Mouse (Mus musculus) ES-E14 (cell line): Measurements from ENCODE around the gene Slc1a5. TPM values are rescaled to one million over a fixed set of nuclear protein-coding genes. Genes with fewer than 3 reads are reported as not detected.

Source experiments
- DNase-seq: peaks from one replicate; pipeline ENCODE4 v3.0.0-alpha.2; 2013; ENCODE audit warnings: low read depth, low spot score
- H3K27ac ChIP-seq: 2 replicates; pipeline ENCODE4 v1.5.1; 2012; ENCODE audit warnings: low read depth, mild to moderate bottlenecking, low read length, moderate library complexity, mixed read lengths; ENCODE audit not compliant: poor library complexity, insufficient read depth, severe bottlenecking
- H3K36me3 ChIP-seq: 2 replicates; pipeline ENCODE4 v1.6.1; 2012; ENCODE audit warnings: mild to moderate bottlenecking, low read length, moderate library complexity, mixed read lengths; ENCODE audit not compliant: control insufficient read depth, poor library complexity, insufficient read depth, severe bottlenecking
- H3K4me1 ChIP-seq, 2 experiments: fragments of 150-350 bp in 1 of 2; sonication (generic) in 1 of 2; 2 replicates each; pipeline ENCODE4 v1.6.1; 2012; ENCODE audit warnings: low read length in 2 of 2, mild to moderate bottlenecking in 1 of 2, mixed read lengths in 1 of 2; ENCODE audit not compliant: control insufficient read depth in 2 of 2, insufficient read depth in 2 of 2, poor library complexity in 1 of 2
- H3K4me3 ChIP-seq, 2 experiments: fragments of 150-350 bp in 1 of 2; sonication (generic) in 1 of 2; 2 replicates each; pipeline ENCODE4 v1.5.1; 2012; ENCODE audit warnings: low read length in 2 of 2, low read depth in 1 of 2, mild to moderate bottlenecking in 1 of 2, mixed read lengths in 1 of 2; ENCODE audit not compliant: insufficient read depth in 1 of 2, poor library complexity in 1 of 2, severe bottlenecking in 1 of 2
- H3K9ac ChIP-seq: 2 replicates; pipeline ENCODE4 v1.6.1; 2012; ENCODE audit warnings: low read depth, mild to moderate bottlenecking, low read length, mixed read lengths; ENCODE audit not compliant: poor library complexity, insufficient read depth, severe bottlenecking
- H3K9me3 ChIP-seq: fragments of 150-350 bp; sonication (generic); 2 replicates; pipeline ENCODE4 v1.6.1; 2012; ENCODE audit warnings: low read depth, mild to moderate bottlenecking, low read length; ENCODE audit not compliant: control insufficient read depth, insufficient read depth
- CHD2 ChIP-seq: IDR thresholded peaks from 2 replicates; pipeline ENCODE4 v1.6.1; 2014; ENCODE audit warnings: mild to moderate bottlenecking, low read depth, low read length, inconsistent platforms
- HCFC1 ChIP-seq: IDR thresholded peaks from 2 replicates; pipeline ENCODE4 v1.6.1; 2012; ENCODE audit warnings: low read length, inconsistent platforms, borderline replicate concordance; ENCODE audit not compliant: insufficient read depth
- MAFK ChIP-seq: IDR thresholded peaks from 2 replicates; pipeline ENCODE4 v1.6.1; 2014; ENCODE audit warnings: mild to moderate bottlenecking, low read depth, low read length, inconsistent platforms; ENCODE audit not compliant: insufficient read depth
- ZC3H11A ChIP-seq: IDR thresholded peaks from 2 replicates; pipeline ENCODE4 v1.6.1; 2012; ENCODE audit warnings: low read depth, mild to moderate bottlenecking, inconsistent platforms, low read length, borderline replicate concordance
- ZNF384 ChIP-seq: IDR thresholded peaks from 2 replicates; pipeline ENCODE4 v1.6.1; 2012; ENCODE audit warnings: low read depth, low read length, inconsistent platforms
- in situ Hi-C, 2 experiments: fragments of 600-800 bp; cut with MboI; formaldehyde crosslinking; loops; one replicate each; pipeline ENCODE4 v1.15.1; 2025; ENCODE audit warnings: low sequenced_read_pairs in 2 of 2, inconsistent platforms in 1 of 2; ENCODE audit not compliant: unreplicated experiment in 2 of 2
- total RNA-seq: library from RNA; depleted of rRNA; stranded (reverse); fragments of 300-350 nt; gene quantifications from 2 replicates; pipeline ENCODE4 v1.2.3, GENCODE M21; 2012

Gene Slc1a5
- total RNA-seq, 1 experiment = 72.0 TPM

DNA sequence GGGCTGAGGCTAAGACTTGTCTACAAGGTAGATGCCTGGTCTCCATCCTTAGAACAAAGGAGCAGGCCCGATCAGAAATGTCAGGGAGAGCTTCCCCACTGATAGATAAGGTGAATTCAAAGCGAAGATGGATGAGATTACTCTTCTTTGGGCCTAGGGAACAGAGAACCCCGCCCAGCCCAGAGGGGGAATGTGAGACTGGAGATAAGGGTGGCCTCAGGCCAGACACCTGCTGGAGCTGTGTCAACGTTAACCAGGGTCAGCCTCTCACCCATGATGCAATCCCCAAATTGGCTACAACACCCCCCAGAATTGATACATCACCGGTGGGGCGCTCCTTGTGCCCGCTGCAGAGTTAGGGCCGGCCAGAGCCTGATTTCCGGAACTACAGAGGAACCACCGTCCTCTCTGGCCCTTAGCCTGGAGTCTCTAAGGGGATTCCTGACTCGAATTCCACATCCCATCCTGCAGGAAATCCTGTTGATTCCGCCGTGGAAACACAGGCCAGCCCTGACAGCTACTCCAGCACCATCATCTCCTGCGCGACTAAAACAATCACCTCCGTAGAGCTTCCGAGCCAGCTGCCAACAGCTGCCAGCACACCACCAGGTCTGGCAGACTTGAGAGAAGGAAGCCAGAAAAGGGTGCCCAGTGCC lies 25.6 kb upstream of the Slc1a5 start:
- TF ChIP-seq MAFK (no peak), ZNF384 (no peak), ZC3H11A (no peak), CHD2 (no peak), HCFC1 (no peak)
- H3K27ac ChIP-seq = 0 out of 2 replicates have a peak overlapping the region, but pooled peaks have one; percentile 35
- H3K4me1 ChIP-seq = peaks cover 5 to 12% of the 10 kb centered on the region in 2 experiments
- peak overlapping the region; percentile 12 to 17; a peak in 2 of 4 replicates for H3K4me3 ChIP-seq
- no peaks in the 10 kb centered on the region for H3K9me3 ChIP-seq
- H3K9ac ChIP-seq = peak overlapping the region; percentile 41
- no peaks in the 10 kb centered on the region for H3K36me3 ChIP-seq
- in situ Hi-C loops = no loop called here
- no peak for DNase-seq

DNA sequence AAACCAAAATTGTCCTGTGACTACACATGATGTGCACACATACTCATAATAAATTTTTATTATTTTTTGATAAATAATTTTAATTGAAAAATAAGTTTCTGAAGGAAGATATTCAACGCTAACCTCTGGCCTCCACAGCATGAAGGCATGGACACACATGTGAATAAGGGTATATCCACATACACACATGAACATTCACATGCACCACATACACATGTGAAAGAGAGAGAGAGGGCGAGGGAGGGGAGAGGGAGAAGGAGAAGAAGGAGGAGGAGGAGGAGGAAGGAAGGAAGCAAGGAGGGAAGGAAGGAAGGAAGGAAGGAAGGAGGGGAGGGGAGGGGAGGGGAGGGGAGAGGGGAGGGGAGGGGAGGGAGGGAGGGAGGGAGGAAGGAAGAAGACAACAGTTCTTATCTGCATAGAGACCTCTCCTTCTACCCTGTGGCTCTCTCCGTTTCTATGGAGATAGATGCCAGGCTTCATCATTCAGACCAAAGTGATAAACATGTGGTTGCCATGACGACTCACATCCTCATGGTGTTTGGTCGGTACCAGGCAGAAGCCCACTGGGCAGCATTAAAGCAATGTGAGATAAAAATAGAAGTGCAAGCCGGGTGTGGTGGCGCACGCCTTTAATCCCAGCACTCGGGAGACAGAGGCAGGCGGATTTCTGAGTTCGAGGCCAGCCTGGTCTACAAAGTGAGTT lies 22.1 kb upstream of the Slc1a5 start:
- Histone ChIP-seq H3K27ac (no peak overlapping the region), H3K36me3 (no peaks in the 10 kb centered on the region), H3K4me3 (no peak overlapping the region), H3K9ac (no peak overlapping the region), H3K4me1 (peaks cover 2 to 14% of the 10 kb centered on the region in 2 experiments; a peak in 3 of 4 replicates), H3K9me3 (no peaks in the 10 kb centered on the region)
- in situ Hi-C loops = no loop called here
- no peak for DNase-seq
- TF ChIP-seq MAFK (no peak), ZNF384 (no peak), HCFC1 (no peak), CHD2 (no peak), ZC3H11A (no peak)

- Histone ChIP-seq H3K36me3 (no peaks in the 10 kb centered on the region), H3K27ac (no peak overlapping the region), H3K4me1 (peaks cover 2 to 12% of the 10 kb centered on the region in 2 experiments; a peak in 3 of 4 replicates), H3K4me3 (no peak overlapping the region), H3K9ac (no peak overlapping the region), H3K9me3 (no peaks in the 10 kb centered on the region)
- no peak for TF ChIP-seq CHD2
- no peak for TF ChIP-seq HCFC1
- TF ChIP-seq ZNF384 = no peak
- TF ChIP-seq ZC3H11A = no peak
- no peak for TF ChIP-seq MAFK
- no peak for DNase-seq
- in situ Hi-C loops = no loop called here
Observed at GRCm38 (mm10) chr7:16760292-16760691, 20.8 kb upstream of the Slc1a5 start.

DNA sequence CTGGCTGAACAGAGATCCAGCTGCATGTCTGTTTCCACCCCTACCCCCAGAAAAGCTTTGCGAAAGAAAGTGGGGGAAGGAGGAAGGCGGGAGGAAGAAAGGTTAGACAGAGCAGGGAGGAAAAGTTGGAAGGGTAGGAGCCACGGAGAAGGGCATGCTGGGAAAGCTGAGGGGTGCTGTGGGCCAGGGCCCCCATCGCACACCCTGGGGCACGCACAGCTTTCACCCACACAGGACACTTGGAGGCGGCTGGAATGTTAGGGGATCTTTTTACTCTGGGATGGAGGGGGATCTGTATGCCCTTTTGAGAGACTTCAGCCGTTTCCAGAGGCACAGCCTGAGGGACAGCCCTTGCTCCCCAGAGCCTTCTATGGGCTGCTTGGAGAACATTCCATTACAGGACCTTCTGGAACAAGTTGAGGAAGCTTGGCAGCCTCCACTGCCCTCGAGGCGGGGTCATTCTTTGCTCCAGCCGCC lies 20.1 kb upstream of the Slc1a5 start:
- no peak for DNase-seq

More for the DNA sequence above, 20.1 kb upstream of the Slc1a5 start:
- Histone ChIP-seq H3K36me3 (no peaks in the 10 kb centered on the region), H3K27ac (no peak overlapping the region), H3K4me1 (peaks cover 2 to 10% of the 10 kb centered on the region in 2 experiments; a peak in 3 of 4 replicates), H3K9ac (0 out of 2 replicates have a peak overlapping the region, but pooled peaks have one; percentile 51), H3K4me3 (no peak overlapping the region), H3K9me3 (no peaks in the 10 kb centered on the region)
- in situ Hi-C loops = no loop called here
- TF ChIP-seq ZNF384 (no peak), HCFC1 (no peak), MAFK (no peak), ZC3H11A (no peak), CHD2 (no peak)
